Mouse (Mus musculus) neural tube, embryonic 12.5 days (tissue): Measurements from ENCODE around the gene Mdfic. TPM values are rescaled to one million over a fixed set of nuclear protein-coding genes. Genes with fewer than 3 reads are reported as not detected.

ENCODE experiments used
- ATAC-seq: fragments of 200-750 bp; cut with Nextera tagmentation; 2 replicates; pipeline ENCODE4 v1.8.0; 2017; ENCODE audit warnings: low read depth, mild to moderate bottlenecking, moderate TSS enrichment, moderate library complexity; ENCODE audit not compliant: low FRiP score
- H3K27ac ChIP-seq: fragments of 300-500 bp; sonication (generic); 2 replicates; pipeline ENCODE4 v1.5.1; 2016
- H3K27me3 ChIP-seq: fragments of 300-500 bp; sonication (generic); replicated peaks from 2 replicates; pipeline ENCODE4 v1.6.1; 2016; ENCODE audit warnings: mild to moderate bottlenecking
- H3K36me3 ChIP-seq: fragments of 300-500 bp; sonication (generic); 2 replicates; pipeline ENCODE4 v1.6.1; 2016; ENCODE audit warnings: mild to moderate bottlenecking
- H3K4me1 ChIP-seq: fragments of 300-500 bp; sonication (generic); 2 replicates; pipeline ENCODE4 v1.6.1; 2016
- H3K4me2 ChIP-seq: fragments of 300-500 bp; sonication (generic); replicated peaks from 2 replicates; pipeline ENCODE4 v1.6.1; 2016; ENCODE audit warnings: mild to moderate bottlenecking
- H3K4me3 ChIP-seq: fragments of 300-500 bp; sonication (generic); 2 replicates; pipeline ENCODE4 v1.5.1; 2016
- H3K9ac ChIP-seq: fragments of 300-500 bp; sonication (generic); 2 replicates; pipeline ENCODE4 v1.6.1; 2016; ENCODE audit warnings: mild to moderate bottlenecking
- H3K9me3 ChIP-seq: fragments of 300-500 bp; sonication (generic); 2 replicates; pipeline ENCODE4 v1.6.1; 2016; ENCODE audit warnings: mild to moderate bottlenecking
- WGBS: fragments of 180-500 bp; shearing (Covaris S2); methylation state at CpG from one replicate; pipeline ENCODE4 v1.1.7; 2016; 5-methylcytosine and 5-hydroxymethylcytosine counted together
- polyA plus RNA-seq: library from polyadenylated mRNA; unstranded; fragments of >200 nt; fragmentation: Nextera tagmentation; extraction: Ambion mirVana; gene quantifications from 2 replicates; pipeline ENCODE4 v1.2.1, GENCODE M21; 2016

Mdfic gene
- polyA plus RNA-seq, 1 experiment from 2014 or later, result 2.0 TPM

GRCm38 (mm10) chr6:15770128-15770527, 49.7 kb downstream of the Mdfic start:
- ATAC-seq, result no peak
- H3K4me2 ChIP-seq, result no peak overlapping the region
- 82% methylated on average over 8 of the region's 8 CpGs for WGBS
- H3K9ac ChIP-seq, result no peak overlapping the region
- no peaks in the 10 kb centered on the region for H3K36me3 ChIP-seq
- no peak overlapping the region for H3K27ac ChIP-seq
- no peaks in the 10 kb centered on the region for H3K4me1 ChIP-seq
- no peaks in the 10 kb centered on the region for H3K27me3 ChIP-seq
- H3K9me3 ChIP-seq, result no peaks in the 10 kb centered on the region
- no peak overlapping the region for H3K4me3 ChIP-seq

DNA sequence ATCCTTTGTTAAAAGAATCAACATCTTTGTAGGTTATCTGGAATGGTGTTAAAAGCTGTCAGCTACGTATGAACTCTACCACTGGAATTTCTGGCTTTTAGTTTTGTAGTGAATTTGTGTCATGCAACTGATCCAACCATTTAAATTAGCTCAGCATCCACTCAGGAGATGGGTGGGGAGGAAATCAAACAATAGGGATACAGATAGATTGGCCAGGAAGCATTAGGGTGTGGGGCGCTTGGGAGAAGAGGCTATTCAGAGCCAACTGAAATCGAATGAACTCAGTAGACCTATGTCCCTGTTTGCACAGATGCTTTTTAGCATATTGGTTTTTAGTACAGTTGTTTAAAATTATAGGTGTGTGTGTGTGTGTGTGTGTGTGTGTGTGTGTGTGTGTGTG, 56.6 kb downstream of the Mdfic start:
- Histone ChIP-seq H3K4me3 (no peak overlapping the region), H3K9me3 (no peaks in the 10 kb centered on the region), H3K36me3 (no peaks in the 10 kb centered on the region), H3K9ac (no peak overlapping the region), H3K27ac (no peak overlapping the region), H3K4me1 (no peaks in the 10 kb centered on the region), H3K4me2 (no peak overlapping the region), H3K27me3 (no peaks in the 10 kb centered on the region)
- WGBS, result 90% methylated on average over 3 of the region's 3 CpGs
- ATAC-seq, result no peak

- no peak overlapping the region for H3K4me2 ChIP-seq
- H3K9me3 ChIP-seq, result no peaks in the 10 kb centered on the region
- no peak overlapping the region for H3K27ac ChIP-seq
- H3K4me1 ChIP-seq, result no peaks in the 10 kb centered on the region
- H3K9ac ChIP-seq, result no peak overlapping the region
- ATAC-seq, result no peak
- H3K36me3 ChIP-seq, result no peaks in the 10 kb centered on the region
- H3K27me3 ChIP-seq, result no peaks in the 10 kb centered on the region
- no peak overlapping the region for H3K4me3 ChIP-seq
These were observed 59.7 kb downstream of the Mdfic start for GRCm38 (mm10) chr6:15780127-15780526.

GRCm38 (mm10) chr6:15780688-15781087, 60.2 kb downstream of the Mdfic start:
- 96% methylated on average over 2 of the region's 2 CpGs for WGBS
- ATAC-seq, result no peak
- no peaks in the 10 kb centered on the region for H3K4me1 ChIP-seq

GRCm38 (mm10) chr6:15789523-15790500, 69.4 kb downstream of the Mdfic start:
- H3K36me3 ChIP-seq, result no peaks in the 10 kb centered on the region
- no peak overlapping the region for H3K27ac ChIP-seq
- H3K4me1 ChIP-seq, result peaks cover 7% of the 10 kb centered on the region; the same call in 1 of the 2 replicates
- WGBS, result 20% methylated on average over 16 of the region's 16 CpGs
- no peaks in the 10 kb centered on the region for H3K9me3 ChIP-seq
- ATAC-seq, result peak; percentile 87
- H3K4me2 ChIP-seq, result peak overlapping the region; percentile 34
- H3K9ac ChIP-seq, result no peak overlapping the region
- no peaks in the 10 kb centered on the region for H3K27me3 ChIP-seq
- H3K4me3 ChIP-seq, result no peak overlapping the region

More at GRCm38 (mm10) chr6:15780688-15781087, 60.2 kb downstream of the Mdfic start:
- H3K27me3 ChIP-seq, result no peaks in the 10 kb centered on the region
- no peak overlapping the region for H3K27ac ChIP-seq
- no peaks in the 10 kb centered on the region for H3K9me3 ChIP-seq
- H3K36me3 ChIP-seq, result no peaks in the 10 kb centered on the region
- H3K9ac ChIP-seq, result no peak overlapping the region
- no peak overlapping the region for H3K4me3 ChIP-seq
- no peak overlapping the region for H3K4me2 ChIP-seq

GRCm38 (mm10) chr6:15792680-15793601, 72.5 kb downstream of the Mdfic start:
- WGBS, result 75% methylated on average over 12 of the region's 12 CpGs
- no peak overlapping the region for H3K9ac ChIP-seq
- no peak for ATAC-seq
- no peaks in the 10 kb centered on the region for H3K9me3 ChIP-seq
- no peak overlapping the region for H3K4me2 ChIP-seq
- no peaks in the 10 kb centered on the region for H3K27me3 ChIP-seq
- no peaks in the 10 kb centered on the region for H3K36me3 ChIP-seq
- H3K4me3 ChIP-seq, result no peak overlapping the region
- peaks cover 7% of the 10 kb centered on the region; the same call in 1 of the 2 replicates for H3K4me1 ChIP-seq
- H3K27ac ChIP-seq, result no peak overlapping the region

GRCm38 (mm10) chr6:15793602-15794345, 73.3 kb downstream of the Mdfic start:
- Histone ChIP-seq H3K4me3 (no peak overlapping the region), H3K4me1 (peaks cover 7% of the 10 kb centered on the region; the same call in 1 of the 2 replicates), H3K27ac (no peak overlapping the region), H3K36me3 (no peaks in the 10 kb centered on the region), H3K4me2 (no peak overlapping the region), H3K27me3 (no peaks in the 10 kb centered on the region), H3K9ac (no peak overlapping the region), H3K9me3 (no peaks in the 10 kb centered on the region)
- 76% methylated on average over 8 of the region's 8 CpGs for WGBS
- no peak for ATAC-seq

GRCm38 (mm10) chr6:15794801-15795200, 74.3 kb downstream of the Mdfic start:
- no peak for ATAC-seq
- H3K27ac ChIP-seq, result no peak overlapping the region
- no peak overlapping the region for H3K4me2 ChIP-seq
- 0 out of 2 replicates have a peak, but pooled peaks cover 2% of the 10 kb centered on the region for H3K4me1 ChIP-seq
- no peak overlapping the region for H3K4me3 ChIP-seq
- H3K27me3 ChIP-seq, result no peaks in the 10 kb centered on the region
- no peak overlapping the region for H3K9ac ChIP-seq
- no peaks in the 10 kb centered on the region for H3K36me3 ChIP-seq
- 93% methylated on average over 3 of the region's 3 CpGs for WGBS
- H3K9me3 ChIP-seq, result no peaks in the 10 kb centered on the region

- no peak for ATAC-seq
- no peak overlapping the region for H3K4me3 ChIP-seq
- no peak overlapping the region for H3K9ac ChIP-seq
- no peaks in the 10 kb centered on the region for H3K9me3 ChIP-seq
- no peak overlapping the region for H3K27ac ChIP-seq
- H3K4me1 ChIP-seq, result no peaks in the 10 kb centered on the region
- 94% methylated on average over 5 of the region's 5 CpGs for WGBS
- no peaks in the 10 kb centered on the region for H3K27me3 ChIP-seq
- no peaks in the 10 kb centered on the region for H3K36me3 ChIP-seq
- no peak overlapping the region for H3K4me2 ChIP-seq
These were observed 86.9 kb downstream of the Mdfic start for GRCm38 (mm10) chr6:15807382-15807781.

DNA sequence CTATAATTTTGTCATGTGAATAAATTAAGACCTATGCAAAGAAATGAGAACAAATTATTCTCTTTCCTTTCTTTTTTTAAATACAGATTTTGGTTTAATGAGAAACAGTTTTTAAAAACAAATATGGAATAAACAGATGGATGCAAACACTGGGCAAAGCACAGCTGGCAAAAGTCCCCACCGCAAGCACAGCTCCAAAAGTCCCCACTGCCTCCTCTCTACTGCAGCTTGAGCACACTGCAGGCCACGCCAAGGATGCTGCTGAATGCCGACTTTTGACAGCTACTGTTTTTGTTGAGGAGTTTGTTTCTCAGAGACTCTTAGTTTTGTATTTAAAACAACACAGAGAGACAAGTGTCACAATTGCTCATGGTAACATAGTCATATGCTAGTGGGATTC, 104.8 kb downstream of the Mdfic start:
- no peaks in the 10 kb centered on the region for H3K27me3 ChIP-seq
- no peak for ATAC-seq
- no peak overlapping the region for H3K4me2 ChIP-seq

DNA sequence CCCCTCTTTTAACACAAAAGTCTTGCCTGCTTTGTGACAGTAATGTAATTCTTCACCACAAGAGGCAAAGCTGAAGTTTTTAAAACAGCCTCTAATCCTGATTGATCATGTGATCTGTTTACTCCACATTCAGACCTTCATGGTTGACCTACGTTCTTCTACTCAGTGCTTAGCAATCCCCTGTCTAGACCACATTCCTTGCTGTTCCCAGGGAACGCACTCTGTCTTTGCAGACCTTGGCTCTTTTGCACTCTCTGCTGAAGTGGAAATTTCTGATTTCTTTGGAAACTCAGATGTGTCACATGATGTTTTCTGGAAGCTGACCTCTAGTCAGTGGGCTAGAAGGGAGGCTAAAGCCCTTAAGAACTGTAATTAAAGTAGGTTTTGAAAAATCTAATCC, 109.4 kb downstream of the Mdfic start:
- H3K27me3 ChIP-seq, result no peaks in the 10 kb centered on the region
- no peak overlapping the region for H3K27ac ChIP-seq
- no peak overlapping the region for H3K4me3 ChIP-seq
- H3K9ac ChIP-seq, result no peak overlapping the region
- H3K36me3 ChIP-seq, result no peaks in the 10 kb centered on the region
- H3K4me1 ChIP-seq, result no peaks in the 10 kb centered on the region
- no peak for ATAC-seq
- H3K4me2 ChIP-seq, result no peak overlapping the region
- H3K9me3 ChIP-seq, result peaks cover 5% of the 10 kb centered on the region; the same call in 1 of the 2 replicates
- WGBS, result 58% methylated on average over 2 of the region's 2 CpGs

More for the DNA sequence above, 104.8 kb downstream of the Mdfic start:
- no peaks in the 10 kb centered on the region for H3K36me3 ChIP-seq
- no peak overlapping the region for H3K27ac ChIP-seq
- 69% methylated on average over 3 of the region's 3 CpGs for WGBS
- no peak overlapping the region for H3K9ac ChIP-seq
- no peaks in the 10 kb centered on the region for H3K9me3 ChIP-seq
- H3K4me1 ChIP-seq, result no peaks in the 10 kb centered on the region
- H3K4me3 ChIP-seq, result no peak overlapping the region
